Mouse (Mus musculus) MEL (cell line): ENCODE data around the gene Tbc1d10c. TPM values are rescaled to one million over a fixed set of nuclear protein-coding genes. Genes with fewer than 3 reads are reported as not detected.

ENCODE experiments used
- DNase-seq: peaks from one replicate; pipeline ENCODE4 v3.0.0; 2011; ENCODE audit warnings: low read depth, low spot score
- H3K27ac ChIP-seq: 2 replicates; pipeline ENCODE4 v1.5.1; 2012; ENCODE audit warnings: low read depth, mild to moderate bottlenecking, control low read depth, low read length, moderate library complexity; ENCODE audit not compliant: control insufficient read depth
- H3K27me3 ChIP-seq, 2 experiments: fragments of 150-350 bp in 1 of 2; sonication (generic) in 1 of 2; 2 replicates each; pipeline ENCODE4 v1.6.1; 2012; ENCODE audit warnings: low read length in 2 of 2, mild to moderate bottlenecking in 2 of 2, improper control_type of control experiment in 1 of 2, moderate library complexity in 1 of 2; ENCODE audit not compliant: insufficient read depth in 2 of 2, control insufficient read depth in 1 of 2
- H3K36me3 ChIP-seq, 2 experiments: 2 replicates each; pipeline ENCODE4 v1.6.1; 2012 to 2014; ENCODE audit warnings: low read length in 2 of 2, improper control_type of control experiment in 1 of 2, inconsistent platforms in 1 of 2, mild to moderate bottlenecking in 1 of 2; ENCODE audit not compliant: insufficient read depth in 2 of 2, control insufficient read depth in 1 of 2
- H3K4me1 ChIP-seq, 2 experiments: fragments of 150-350 bp in 1 of 2; sonication (generic) in 1 of 2; 2 replicates each; pipeline ENCODE4 v1.6.1; 2012; ENCODE audit warnings: low read length in 2 of 2, improper control_type of control experiment in 1 of 2, mild to moderate bottlenecking in 1 of 2; ENCODE audit not compliant: insufficient read depth in 2 of 2, control insufficient read depth in 1 of 2
- H3K4me3 ChIP-seq, 2 experiments: fragments of 150-350 bp in 1 of 2; sonication (generic) in 1 of 2; 2 replicates each; pipeline ENCODE4 v1.5.1; 2012; ENCODE audit warnings: low read depth in 2 of 2, low read length in 2 of 2, mild to moderate bottlenecking in 2 of 2, moderate library complexity in 2 of 2, control low read depth in 1 of 2, improper control_type of control experiment in 1 of 2; ENCODE audit not compliant: control insufficient read depth in 1 of 2, insufficient read depth in 1 of 2
- H3K79me2 ChIP-seq: 2 replicates; pipeline ENCODE4 v1.6.1; 2012; ENCODE audit warnings: mild to moderate bottlenecking, low read length, moderate library complexity; ENCODE audit not compliant: control insufficient read depth, poor library complexity, insufficient read depth
- H3K9ac ChIP-seq: 2 replicates; pipeline ENCODE4 v1.6.1; 2012; ENCODE audit warnings: low read depth, mild to moderate bottlenecking, control low read depth, low read length, moderate library complexity; ENCODE audit not compliant: control insufficient read depth, poor library complexity, severe bottlenecking
- H3K9me3 ChIP-seq: fragments of 150-350 bp; sonication (generic); replicated peaks from 2 replicates; pipeline ENCODE4 v1.6.1; 2012; ENCODE audit warnings: mild to moderate bottlenecking, low read length, improper control_type of control experiment, moderate library complexity; ENCODE audit not compliant: insufficient read depth
- CHD2 ChIP-seq: IDR thresholded peaks from 2 replicates; pipeline ENCODE4 v1.6.1; 2011; ENCODE audit warnings: low read length, improper control_type of control experiment
- ELF1 ChIP-seq: IDR thresholded peaks from 2 replicates; pipeline ENCODE4 v1.6.1; 2014; ENCODE audit warnings: low read depth, mild to moderate bottlenecking, inconsistent platforms, low read length, improper control_type of control experiment, moderate library complexity
- EP300 ChIP-seq, 2 experiments: IDR thresholded peaks; 2 replicates each; pipeline ENCODE4 v1.6.1; 2011; ENCODE audit warnings: improper control_type of control experiment in 2 of 2, low read length in 2 of 2, low read depth in 1 of 2, mild to moderate bottlenecking in 1 of 2
- GATA1 ChIP-seq: IDR thresholded peaks from 2 replicates; pipeline ENCODE4 v1.6.1; 2011; ENCODE audit warnings: low read depth, low read length, improper control_type of control experiment
- HCFC1 ChIP-seq: IDR thresholded peaks from 2 replicates; pipeline ENCODE4 v1.6.1; 2012; ENCODE audit warnings: low read depth, mild to moderate bottlenecking, inconsistent platforms, low read length, improper control_type of control experiment, moderate library complexity
- JUND ChIP-seq: IDR thresholded peaks from 2 replicates; pipeline ENCODE4 v1.6.1; 2011; ENCODE audit warnings: low read depth, mild to moderate bottlenecking, improper control_type of control experiment, low read length
- MAFK ChIP-seq: IDR thresholded peaks from 2 replicates; pipeline ENCODE4 v1.6.1; 2011; ENCODE audit warnings: low read depth, mild to moderate bottlenecking, low read length, improper control_type of control experiment, borderline replicate concordance
- MAX ChIP-seq: IDR thresholded peaks from 2 replicates; pipeline ENCODE4 v1.6.1; 2011; ENCODE audit warnings: low read length, improper control_type of control experiment
- MXI1 ChIP-seq: IDR thresholded peaks from 2 replicates; pipeline ENCODE4 v1.6.1; 2011; ENCODE audit warnings: mild to moderate bottlenecking, low read depth, low read length, improper control_type of control experiment
- MYB ChIP-seq: IDR thresholded peaks from 2 replicates; pipeline ENCODE4 v1.6.1; 2011; ENCODE audit warnings: mild to moderate bottlenecking, low read depth, low read length, improper control_type of control experiment
- MYC ChIP-seq: IDR thresholded peaks from 2 replicates; pipeline ENCODE4 v1.6.1; 2011; ENCODE audit warnings: low read depth, mild to moderate bottlenecking, low read length, improper control_type of control experiment, moderate library complexity
- NELFE ChIP-seq: IDR thresholded peaks from 2 replicates; pipeline ENCODE4 v1.6.1; 2011; ENCODE audit warnings: low read depth, low read length, improper control_type of control experiment
- POLR2A ChIP-seq, 2 experiments: IDR thresholded peaks; 2 replicates each; pipeline ENCODE4 v1.6.1; 2011 to 2012; ENCODE audit warnings: low read length in 2 of 2, mild to moderate bottlenecking in 2 of 2, control low read depth in 1 of 2, improper control_type of control experiment in 1 of 2, low read depth in 1 of 2, moderate library complexity in 1 of 2; ENCODE audit not compliant: control insufficient read depth in 1 of 2, insufficient read depth in 1 of 2, poor library complexity in 1 of 2
- POLR2AphosphoS2 ChIP-seq: IDR thresholded peaks from 2 replicates; pipeline ENCODE4 v1.6.1; 2011; ENCODE audit warnings: low read length, improper control_type of control experiment
- RAD21 ChIP-seq: IDR thresholded peaks from 2 replicates; pipeline ENCODE4 v1.6.1; 2011; ENCODE audit warnings: mild to moderate bottlenecking, low read depth, low read length, improper control_type of control experiment
- RCOR1 ChIP-seq: IDR thresholded peaks from 2 replicates; pipeline ENCODE4 v1.6.1; 2012; ENCODE audit warnings: low read depth, mild to moderate bottlenecking, inconsistent platforms, low read length, improper control_type of control experiment
- SIN3A ChIP-seq: IDR thresholded peaks from 2 replicates; pipeline ENCODE4 v1.6.1; 2012; ENCODE audit warnings: low read length, improper control_type of control experiment, inconsistent platforms
- SMC3 ChIP-seq: IDR thresholded peaks from 2 replicates; pipeline ENCODE4 v1.6.1; 2011; ENCODE audit warnings: low read depth, low read length, improper control_type of control experiment
- TBP ChIP-seq: IDR thresholded peaks from 2 replicates; pipeline ENCODE4 v1.8.0; 2011; ENCODE audit warnings: low read depth, low read length, improper control_type of control experiment
- TCF12 ChIP-seq: IDR thresholded peaks from 2 replicates; pipeline ENCODE4 v1.6.1; 2014; ENCODE audit warnings: low read depth, mild to moderate bottlenecking, inconsistent platforms, low read length, improper control_type of control experiment, moderate library complexity
- UBTF ChIP-seq: IDR thresholded peaks from 2 replicates; pipeline ENCODE4 v1.6.1; 2012; ENCODE audit warnings: low read depth, mild to moderate bottlenecking, inconsistent platforms, low read length, improper control_type of control experiment, moderate library complexity, borderline replicate concordance; ENCODE audit not compliant: insufficient read depth
- ZKSCAN1 ChIP-seq: IDR thresholded peaks from 2 replicates; pipeline ENCODE4 v1.6.1; 2012; ENCODE audit warnings: low read depth, mild to moderate bottlenecking, inconsistent platforms, low read length, improper control_type of control experiment, moderate library complexity
- ZMIZ1 ChIP-seq: IDR thresholded peaks from 2 replicates; pipeline ENCODE4 v1.6.1; 2012; ENCODE audit warnings: low read depth, mild to moderate bottlenecking, inconsistent platforms, low read length, improper control_type of control experiment, moderate library complexity
- ZNF384 ChIP-seq: IDR thresholded peaks from 2 replicates; pipeline ENCODE4 v1.6.1; 2012; ENCODE audit warnings: low read depth, mild to moderate bottlenecking, inconsistent platforms, low read length, improper control_type of control experiment
- polyA plus RNA-seq, 2 experiments: library from polyadenylated mRNA; stranded (reverse) in 1 of 2; unstranded in 1 of 2; fragments of >175 nt in 1 of 2; fragments of >200 nt in 1 of 2; gene quantifications; 2 replicates each; pipeline versions ENCODE4 v1.2.1 to v1.2.4; 2012; ENCODE audit warnings: low replicate concordance in 2 of 2, low read depth in 1 of 2; ENCODE audit not compliant: insufficient read length in 2 of 2, insufficient read depth in 1 of 2, missing spikeins in 1 of 2
- total RNA-seq: library from RNA; depleted of rRNA; stranded (reverse); fragments of 300-350 nt; gene quantifications from 2 replicates; pipeline ENCODE4 v1.2.3, GENCODE M21; 2012

Tbc1d10c gene
- total and polyA plus RNA-seq, 3 experiments: 14.0 to 15.5 TPM; not detected in 1

DNA sequence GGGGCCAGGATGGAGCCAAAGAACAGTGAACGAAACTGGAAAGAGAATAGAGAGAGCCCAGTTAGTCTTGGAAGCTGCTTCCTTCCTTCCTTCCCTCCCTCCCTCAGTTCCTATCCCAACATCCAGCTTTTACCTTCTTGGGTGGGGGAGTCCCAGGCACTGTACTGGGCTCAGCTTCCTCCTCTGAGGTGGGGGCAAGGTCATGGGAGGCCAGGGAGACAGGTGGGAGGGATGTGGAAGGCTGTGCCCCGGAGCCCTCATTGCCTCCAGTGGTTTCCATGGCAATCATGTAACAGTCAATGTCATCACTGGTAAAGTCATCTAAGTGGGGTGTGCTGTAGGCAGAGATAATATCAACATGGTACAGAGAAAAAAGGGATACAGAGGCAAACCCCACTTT, 5.0 kb upstream of the Tbc1d10c start:
- H3K4me3 ChIP-seq: no peak overlapping the region

DNA sequence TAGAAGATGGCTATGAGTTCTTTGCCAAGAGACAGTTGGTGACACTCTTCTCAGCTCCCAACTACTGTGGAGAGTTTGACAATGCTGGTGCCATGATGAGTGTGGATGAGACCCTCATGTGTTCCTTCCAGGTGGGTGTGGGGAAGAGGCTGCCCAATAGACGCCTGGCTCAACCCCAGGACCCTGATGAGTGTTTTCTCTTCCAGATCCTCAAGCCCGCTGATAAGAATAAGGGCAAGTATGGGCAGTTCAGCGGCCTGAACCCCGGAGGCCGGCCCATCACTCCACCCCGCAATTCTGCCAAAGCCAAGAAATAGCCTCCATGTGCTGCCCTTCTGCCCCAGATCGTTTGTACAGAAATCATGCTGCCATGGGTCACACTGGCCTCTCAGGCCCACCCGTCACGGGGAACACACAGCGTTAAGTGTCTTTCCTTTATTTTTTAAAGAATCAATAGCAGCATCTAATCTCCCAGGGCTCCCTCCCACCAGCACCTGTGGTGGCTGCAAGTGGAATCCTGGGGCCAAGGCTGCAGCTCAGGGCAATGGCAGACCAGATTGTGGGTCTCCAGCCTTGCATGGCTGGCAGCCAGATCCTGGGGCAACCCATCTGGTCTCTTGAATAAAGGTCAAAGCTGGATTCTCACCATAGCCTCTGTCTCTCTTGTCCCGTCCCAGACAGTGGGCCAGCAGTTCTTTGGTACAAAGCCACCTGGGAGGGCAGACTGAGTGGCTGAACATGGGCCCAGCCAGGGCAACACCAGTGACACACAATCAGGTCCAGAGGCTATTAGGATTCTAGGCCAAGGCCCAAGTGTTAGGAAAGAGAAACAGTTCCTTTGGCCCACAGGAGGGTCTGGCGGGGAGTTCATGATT, 3.9 kb upstream of the Tbc1d10c start:
- H3K4me3 ChIP-seq: no peak overlapping the region
- no peak overlapping the region for H3K27ac ChIP-seq
- H3K27me3 ChIP-seq: no peaks in the 10 kb centered on the region
- peaks cover 6 to 23% of the 10 kb centered on the region in 2 experiments for H3K4me1 ChIP-seq
- H3K36me3 ChIP-seq: peaks cover 6 to 21% of the 10 kb centered on the region in 2 experiments; a peak in 3 of 4 replicates
- H3K9me3 ChIP-seq: no peaks in the 10 kb centered on the region
- no peak for DNase-seq
- no peak overlapping the region for H3K9ac ChIP-seq
- TF ChIP-seq POLR2A (IDR thresholded peaks at IDR 0.05; ENCODE audit: control insufficient read depth in 1 of 2, insufficient read depth in 1 of 2, low read depth in 1 of 2, low read length in 2 of 2, poor library complexity in 1 of 2): 0 out of 4 replicates have a peak, but pooled peaks of 1 of the 2 experiments have one; percentile 36
- TF ChIP-seq POLR2AphosphoS2: peak; percentile 33; the same call in 1 of the 2 replicates
- TF ChIP-seq EP300 (IDR thresholded peaks at IDR 0.05; ENCODE audit: low read depth in 1 of 2, low read length in 2 of 2): no peak
- TF ChIP-seq CHD2: no peak
- no peak for TF ChIP-seq SIN3A
- no peak for TF ChIP-seq MAFK
- TF ChIP-seq MYC: no peak
- TF ChIP-seq ZMIZ1: peak; percentile 56; the same call in 1 of the 2 replicates
- no peak for TF ChIP-seq GATA1
- no peak for TF ChIP-seq MXI1
- no peak for TF ChIP-seq UBTF
- no peak for TF ChIP-seq TBP
- TF ChIP-seq JUND: no peak
- no peak for TF ChIP-seq RAD21
- TF ChIP-seq SMC3: no peak
- no peak for TF ChIP-seq ELF1
- no peak for TF ChIP-seq MAX
- no peak for TF ChIP-seq NELFE
- no peak for TF ChIP-seq ZNF384
- no peak for TF ChIP-seq ZKSCAN1
- no peak for TF ChIP-seq HCFC1
- H3K79me2 ChIP-seq: peaks cover 29% of the 10 kb centered on the region

More for the DNA sequence above, 5.0 kb upstream of the Tbc1d10c start:
- Histone ChIP-seq H3K4me1 (peaks cover 6 to 27% of the 10 kb centered on the region in 2 experiments), H3K9me3 (no peaks in the 10 kb centered on the region), H3K79me2 (peaks cover 37% of the 10 kb centered on the region), H3K27me3 (no peaks in the 10 kb centered on the region), H3K9ac (no peak overlapping the region), H3K27ac (no peak overlapping the region), H3K36me3 (peaks cover 6 to 23% of the 10 kb centered on the region in 2 experiments; a peak in 3 of 4 replicates)
- no peak for DNase-seq
- TF ChIP-seq MYB (no peak), MAX (no peak), TCF12 (no peak), GATA1 (no peak), RCOR1 (no peak)
